Mouse (Mus musculus) naive thymus-derived CD4-positive, alpha-beta T cell, adult 2 months (primary cell): Measurements from ENCODE around the gene 2010111I01Rik.
"Not testable (repeated sequence)": the region's sequence is repeated elsewhere in the genome, so short reads cannot be mapped to it uniquely, and the experiment has no call there.

Experiments used
- DNase-seq: peaks from one replicate; pipeline ENCODE4 v3.0.0-alpha.2; 2011; ENCODE audit warnings: low read depth

Gene 2010111I01Rik

DNA sequence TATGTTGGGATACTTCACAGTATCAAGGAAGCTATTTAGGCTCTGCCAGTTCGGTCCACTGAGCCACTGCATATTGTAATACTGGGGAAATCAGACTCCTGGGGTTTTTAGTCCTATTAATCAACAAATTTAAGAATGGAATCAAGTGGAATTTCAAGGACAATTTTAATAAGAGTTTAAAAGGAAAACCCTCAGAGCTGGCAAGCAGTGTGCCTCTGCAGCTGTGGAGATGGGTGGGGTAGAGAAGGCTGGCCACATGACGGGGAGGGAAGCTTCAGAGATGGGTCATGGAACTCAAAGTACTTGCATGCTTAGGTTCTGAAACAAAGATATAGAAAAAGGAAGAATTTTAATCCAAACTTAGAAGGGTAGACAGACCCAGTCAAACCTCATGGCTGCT is 116.1 kb downstream of the 2010111I01Rik start:
- no peak for DNase-seq

DNA sequence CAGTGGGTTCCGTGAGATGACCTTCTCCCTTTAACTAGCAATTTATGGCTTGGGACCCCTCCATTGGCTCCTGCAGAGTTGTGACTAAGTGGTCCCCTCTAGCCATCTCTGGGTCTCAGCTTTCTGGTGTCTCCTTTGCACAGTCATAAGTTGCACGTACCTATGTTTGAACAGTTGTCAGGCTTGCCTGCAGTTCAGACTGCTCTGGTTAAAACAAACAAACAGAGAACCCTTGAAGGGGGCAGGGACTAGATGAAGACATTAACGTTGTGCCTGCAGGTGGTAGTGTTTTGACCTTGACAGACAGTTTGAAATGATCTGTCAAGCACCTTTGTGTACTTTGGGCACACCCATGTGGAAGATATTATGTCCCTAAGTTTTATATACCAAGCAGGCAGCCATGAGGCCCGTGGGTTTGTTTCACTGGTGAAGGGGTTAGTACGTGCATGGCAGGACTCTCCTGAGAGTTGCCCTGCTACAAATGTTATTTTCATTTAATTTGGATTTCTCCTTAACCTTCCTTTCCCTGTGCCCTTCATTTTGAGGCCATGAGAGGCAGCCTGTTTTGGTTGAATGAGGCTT is 118.0 kb downstream of the 2010111I01Rik start:
- no peak for DNase-seq

DNA sequence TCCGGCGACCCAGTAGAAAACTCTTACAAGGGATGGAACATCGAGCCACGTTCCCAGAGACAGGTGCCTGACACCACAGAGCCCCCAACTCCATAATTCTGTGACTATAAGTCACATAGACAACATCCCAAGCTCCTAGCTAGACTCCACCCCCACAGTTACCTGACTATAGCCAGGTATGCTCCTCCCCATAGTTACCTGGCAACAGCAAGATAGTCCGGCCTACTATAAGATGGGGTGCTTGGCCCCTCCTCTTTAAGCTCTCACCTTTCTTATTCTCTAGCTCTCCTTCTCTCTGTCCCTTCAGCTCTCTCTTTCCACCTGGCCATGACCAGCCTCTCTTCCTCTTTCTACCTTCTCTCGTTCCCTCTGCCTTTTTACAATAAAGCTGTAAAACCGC is 118.4 kb downstream of the 2010111I01Rik start:
- DNase-seq = not testable (repeated sequence)

DNA sequence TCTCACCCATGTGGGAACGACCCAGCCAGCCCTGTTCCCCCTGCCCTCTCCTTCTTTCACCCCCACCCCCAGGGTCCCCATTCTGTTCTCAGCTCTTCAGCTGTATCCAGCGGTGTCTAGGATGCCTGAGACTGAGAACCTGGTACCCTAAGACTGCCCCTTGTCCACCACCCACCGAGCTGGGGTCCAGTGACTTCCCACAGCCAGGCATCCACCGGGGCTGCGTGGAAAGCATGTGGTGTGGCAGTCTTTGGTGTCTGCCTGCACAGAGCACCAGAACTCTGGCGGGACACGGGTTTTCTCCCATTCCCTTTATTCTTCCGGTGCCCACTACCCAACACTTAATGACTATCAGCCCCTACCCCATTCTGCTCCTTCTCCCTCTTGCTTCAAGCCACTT is 119.0 kb downstream of the 2010111I01Rik start:
- no peak for DNase-seq

DNA sequence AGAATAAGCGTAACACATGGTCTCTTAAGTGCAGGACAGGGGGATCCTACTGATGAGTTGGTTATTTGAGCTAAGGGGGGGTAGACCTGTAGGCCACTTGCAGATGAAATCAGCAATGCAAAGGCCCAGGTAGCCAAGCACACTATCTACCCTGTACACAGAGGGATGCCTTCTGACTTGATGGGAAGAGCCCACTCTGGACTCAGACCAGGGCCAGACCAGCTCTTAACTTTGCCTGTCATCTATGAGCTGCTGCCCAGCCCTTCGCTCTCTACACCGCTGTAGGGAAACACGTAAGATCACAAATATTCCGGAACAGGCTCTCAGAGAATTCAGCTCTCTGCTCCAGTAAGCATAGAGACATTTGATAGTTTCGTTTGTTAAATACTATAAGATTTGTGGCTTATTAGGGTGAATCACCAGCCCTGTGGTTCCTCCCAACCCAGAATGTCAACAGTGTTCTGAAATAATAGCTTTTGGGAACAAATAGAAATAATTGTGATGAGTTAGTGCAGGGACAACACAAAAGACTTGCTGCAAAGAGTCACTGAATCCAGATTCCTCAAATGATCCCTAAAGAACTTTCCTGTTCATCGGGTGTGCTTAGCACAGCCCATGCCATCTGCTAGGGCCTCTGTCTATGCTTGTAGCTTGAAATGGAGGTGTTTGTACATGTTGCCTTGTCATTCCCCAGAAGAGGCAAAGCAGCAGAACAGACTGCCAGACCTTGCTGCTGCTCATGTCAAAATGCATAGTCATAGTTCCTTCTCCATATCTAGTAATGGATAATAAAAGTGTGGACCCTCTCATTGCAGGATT is 123.4 kb downstream of the 2010111I01Rik start:
- no peak for DNase-seq

DNA sequence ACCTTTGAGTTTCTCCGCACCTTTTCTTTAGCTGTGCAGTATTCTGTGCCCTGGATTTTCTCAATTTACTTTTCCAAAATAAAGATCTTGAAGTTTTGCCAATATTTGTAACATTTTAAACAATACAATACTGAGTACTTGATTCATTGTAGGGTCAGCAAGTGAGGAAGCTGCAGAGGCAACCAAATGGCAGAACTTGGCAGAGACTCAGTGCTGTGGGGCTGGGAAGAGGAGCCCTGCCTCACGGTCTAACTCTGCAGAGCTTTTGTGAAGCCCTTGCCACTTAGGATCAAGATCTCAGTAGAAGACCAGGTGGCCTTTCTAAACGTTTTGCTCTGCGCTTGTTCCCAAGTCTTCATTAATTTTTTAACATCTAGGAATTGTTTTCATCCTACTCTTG is 124.8 kb downstream of the 2010111I01Rik start:
- DNase-seq = no peak

DNA sequence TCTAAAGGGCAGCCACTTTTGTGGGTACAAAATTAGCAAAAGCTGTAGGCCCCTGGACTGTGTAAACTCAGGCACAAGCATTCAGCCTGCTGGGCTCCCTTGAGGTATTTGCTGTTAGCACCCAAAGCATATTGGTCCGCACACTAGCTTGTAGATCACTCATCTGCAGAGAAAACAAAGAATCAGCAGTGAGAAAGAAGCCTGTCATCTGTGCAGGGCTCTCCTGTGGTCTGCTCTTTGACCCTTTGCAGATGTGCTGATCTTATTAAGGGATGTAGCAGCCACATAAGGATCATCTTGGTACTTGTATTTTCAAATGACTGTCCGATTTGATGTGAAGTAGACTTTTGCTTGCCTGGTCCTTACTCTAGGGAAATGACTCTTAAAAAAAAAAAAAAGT is 126.6 kb downstream of the 2010111I01Rik start:
- no peak for DNase-seq

DNA sequence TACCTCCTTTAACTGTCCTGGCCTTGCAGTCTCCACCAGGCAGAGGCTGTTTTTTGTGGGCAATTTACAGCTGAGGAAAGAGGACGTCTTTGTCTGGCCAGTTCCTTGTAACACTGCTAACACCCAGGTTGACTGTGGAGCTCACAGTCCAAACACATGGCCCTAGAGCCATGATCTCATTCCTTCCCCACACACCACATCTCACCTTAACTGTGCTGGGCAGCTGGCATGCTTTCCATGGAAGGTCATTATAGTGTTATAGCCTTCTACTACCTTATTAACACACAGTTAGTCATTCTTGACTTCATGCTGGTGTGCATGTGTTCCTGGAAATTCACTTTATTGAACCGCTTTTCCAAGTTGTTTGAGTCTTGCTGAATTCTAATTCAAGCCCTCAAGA is 127.6 kb downstream of the 2010111I01Rik start:
- no peak for DNase-seq

DNA sequence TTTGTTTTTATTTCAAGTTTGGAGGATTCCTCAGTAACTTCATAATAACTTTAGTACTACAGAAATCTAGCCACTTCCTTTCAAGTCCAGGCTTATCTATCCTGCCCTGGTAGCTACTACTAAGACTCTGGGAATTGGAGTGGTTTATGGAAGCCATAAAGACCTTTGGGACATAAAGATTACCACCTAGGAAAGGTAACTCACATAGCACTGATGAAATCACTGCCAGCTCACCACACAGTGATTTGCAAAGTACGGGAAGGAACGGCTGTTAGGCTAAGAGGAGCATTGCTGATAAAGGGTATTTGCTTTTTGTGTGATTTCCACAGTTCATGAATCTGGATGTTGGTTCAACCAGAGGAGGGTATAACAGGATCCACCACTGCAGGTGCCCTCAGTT is 128.2 kb downstream of the 2010111I01Rik start:
- DNase-seq = no peak

DNA sequence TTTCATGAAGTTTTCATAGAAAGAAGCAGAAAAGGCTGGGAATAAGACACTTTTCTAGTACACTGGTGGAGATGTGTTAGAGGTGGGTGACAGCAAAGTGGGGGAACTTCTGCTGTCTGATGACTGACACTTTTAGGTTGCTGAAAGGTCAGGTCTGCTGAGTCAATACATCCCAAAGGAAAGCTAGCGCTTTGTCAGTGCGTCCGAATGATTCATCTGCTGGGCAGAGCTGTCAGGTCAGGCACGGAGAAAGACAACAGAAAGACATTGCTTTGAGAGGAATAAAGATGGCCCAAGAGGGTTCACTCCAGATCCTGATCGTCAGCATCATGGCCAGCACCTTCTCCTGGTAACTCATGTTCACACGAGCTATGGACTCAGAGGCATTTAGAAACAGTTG is 128.9 kb downstream of the 2010111I01Rik start:
- DNase-seq = no peak

DNA sequence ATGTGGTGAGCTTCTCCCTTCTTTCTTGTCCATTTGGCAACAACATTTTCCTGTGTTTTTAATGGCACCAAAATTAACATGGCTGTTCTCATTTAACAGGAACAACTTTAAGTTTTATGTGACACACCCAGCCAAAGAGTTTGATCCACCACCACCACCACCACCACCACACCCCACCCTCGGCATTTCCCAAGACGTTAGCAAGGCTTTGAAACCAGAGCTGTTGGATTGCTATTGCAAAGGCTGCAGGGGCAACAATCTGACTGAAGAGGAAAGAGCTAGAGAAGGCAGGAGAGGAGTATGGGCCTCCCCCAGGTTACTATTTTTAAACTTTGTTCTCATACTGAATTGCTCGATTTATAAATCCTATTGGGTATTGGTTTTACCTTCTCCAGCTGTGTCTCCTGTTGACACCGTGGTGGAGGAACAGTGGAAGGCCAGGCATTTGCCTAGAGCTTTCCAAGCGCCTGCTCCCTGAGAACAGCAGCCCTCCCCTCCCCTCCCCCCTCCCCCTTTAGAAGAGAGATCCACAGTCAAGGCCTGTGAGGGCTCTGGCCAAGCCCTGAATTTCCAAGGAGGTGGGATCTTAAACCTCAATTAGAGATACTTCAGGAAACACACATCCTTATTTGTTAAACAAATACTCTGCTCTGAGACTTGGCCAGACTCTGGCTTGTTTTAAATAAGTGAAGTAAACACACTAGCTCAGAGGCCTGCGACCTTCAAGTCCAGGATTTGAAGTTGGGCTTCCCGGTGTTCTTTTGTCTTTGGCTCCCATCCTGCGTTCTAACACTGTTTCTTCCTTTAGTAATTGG is 129.8 kb downstream of the 2010111I01Rik start:
- no peak for DNase-seq

DNA sequence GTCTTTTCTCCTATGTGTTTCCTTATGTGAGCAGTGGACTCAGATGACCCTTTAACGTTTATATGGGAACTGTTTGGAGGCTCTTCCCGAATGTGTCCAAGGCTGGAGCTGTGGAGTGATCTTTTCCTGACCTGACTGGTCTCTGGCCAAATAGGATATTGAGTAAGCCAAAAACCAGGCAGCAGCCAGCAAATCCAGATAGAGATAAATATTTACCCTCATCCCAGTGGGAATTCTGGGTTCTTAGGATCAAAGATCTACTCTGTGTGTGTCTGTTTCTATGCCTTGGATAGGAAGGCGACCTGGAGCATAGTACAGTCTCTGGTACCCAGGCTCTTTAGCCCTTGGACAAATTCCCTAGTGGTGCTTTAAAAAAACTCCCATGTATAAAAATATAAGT is 132.1 kb downstream of the 2010111I01Rik start:
- no peak for DNase-seq

DNA sequence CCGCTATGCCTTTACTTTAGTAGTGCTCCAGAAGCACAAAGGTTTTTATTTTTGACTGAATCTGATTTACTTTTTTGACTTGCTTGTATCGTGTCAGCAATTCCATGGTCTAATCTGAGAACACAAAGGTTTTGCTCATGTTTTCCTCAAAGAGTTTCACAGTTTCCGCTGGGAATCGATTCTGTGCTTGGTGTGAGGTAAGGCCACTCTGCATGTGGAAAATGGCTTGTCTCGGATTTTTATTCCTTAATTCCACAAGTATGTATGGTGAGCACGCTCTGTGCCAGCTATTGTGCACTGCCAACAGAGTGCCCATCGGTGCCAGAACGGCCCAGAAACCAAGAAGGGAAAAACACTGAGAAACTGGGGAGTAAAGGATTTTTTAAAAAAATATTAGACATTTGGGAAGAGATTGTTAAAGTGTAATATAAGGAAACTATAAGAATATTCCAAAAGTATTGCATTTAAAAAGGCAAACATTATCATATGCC is 132.8 kb downstream of the 2010111I01Rik start:
- no peak for DNase-seq

DNA sequence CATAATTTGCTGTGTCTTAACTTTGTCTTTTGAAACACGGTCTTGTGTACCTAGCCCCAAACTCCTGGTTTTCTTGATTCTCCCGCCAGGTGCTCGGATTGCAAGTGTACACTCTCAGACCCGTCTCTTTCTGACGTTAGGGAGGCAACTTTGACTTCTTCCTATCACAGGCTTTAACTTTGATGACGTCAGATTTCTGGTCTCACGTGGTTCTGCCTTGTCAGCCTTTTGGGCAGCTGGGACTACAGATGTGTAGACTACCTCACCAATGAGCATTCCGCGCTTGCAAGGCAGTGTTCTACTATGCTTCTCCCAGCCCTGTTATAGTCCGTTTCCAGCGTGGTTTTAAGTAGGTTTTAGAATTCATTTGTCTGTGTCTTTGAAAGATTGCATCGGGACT is 137.1 kb downstream of the 2010111I01Rik start:
- no peak for DNase-seq

DNA sequence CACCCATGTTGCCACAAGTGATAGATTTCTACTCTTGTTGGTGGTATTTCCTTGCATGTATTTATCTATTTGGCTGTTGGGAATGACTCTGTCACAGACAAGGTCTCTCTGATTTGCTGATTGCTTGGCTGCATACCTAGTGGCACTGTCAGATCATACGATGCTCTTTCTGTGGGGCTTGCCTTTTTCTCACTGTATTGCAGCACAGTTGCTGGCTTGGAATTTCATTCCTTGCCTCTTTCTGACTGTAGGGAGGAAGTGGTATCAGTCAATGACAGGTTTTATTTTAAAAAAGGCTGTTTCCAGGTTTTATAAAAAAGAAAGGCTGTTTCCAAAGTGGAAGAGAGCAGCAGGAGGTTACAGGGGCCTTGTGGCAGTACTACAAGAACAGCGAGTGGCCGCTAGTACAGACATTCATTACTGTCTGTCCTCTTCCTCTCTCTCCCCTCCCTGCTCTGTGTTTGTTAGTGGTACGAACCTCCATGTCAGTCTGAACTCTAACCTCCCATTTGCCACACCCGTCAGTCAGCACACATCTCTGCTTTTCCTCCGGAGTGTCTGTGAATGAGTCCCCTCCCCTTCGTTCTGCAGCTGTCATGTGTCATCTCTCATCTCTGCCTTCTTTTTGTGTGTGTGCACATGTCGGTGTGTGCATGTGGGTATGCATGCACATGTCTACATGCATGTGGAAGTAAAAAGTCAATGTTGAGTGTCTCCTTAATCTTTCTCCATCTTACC is 138.3 kb downstream of the 2010111I01Rik start:
- no peak for DNase-seq

DNA sequence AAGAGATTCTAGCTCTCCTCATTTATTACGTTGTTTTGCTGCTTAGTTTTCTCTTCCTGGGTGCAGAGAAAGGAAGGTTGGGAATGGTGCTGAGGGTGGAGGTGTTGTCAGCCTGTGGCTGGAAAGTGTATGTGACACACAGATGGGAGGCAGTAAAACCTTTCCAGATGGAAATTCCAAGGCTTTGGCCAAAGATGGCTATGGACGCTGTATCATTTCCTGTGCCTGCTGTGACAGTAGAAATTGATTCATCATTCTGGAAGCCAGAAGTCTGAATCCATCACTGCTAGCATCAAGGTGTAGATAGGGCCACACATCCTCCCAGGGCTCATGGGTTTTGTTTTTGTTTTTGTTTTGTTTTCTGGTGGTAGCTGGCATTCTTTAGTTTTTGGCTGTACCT is 141.9 kb downstream of the 2010111I01Rik start:
- DNase-seq = no peak

DNA sequence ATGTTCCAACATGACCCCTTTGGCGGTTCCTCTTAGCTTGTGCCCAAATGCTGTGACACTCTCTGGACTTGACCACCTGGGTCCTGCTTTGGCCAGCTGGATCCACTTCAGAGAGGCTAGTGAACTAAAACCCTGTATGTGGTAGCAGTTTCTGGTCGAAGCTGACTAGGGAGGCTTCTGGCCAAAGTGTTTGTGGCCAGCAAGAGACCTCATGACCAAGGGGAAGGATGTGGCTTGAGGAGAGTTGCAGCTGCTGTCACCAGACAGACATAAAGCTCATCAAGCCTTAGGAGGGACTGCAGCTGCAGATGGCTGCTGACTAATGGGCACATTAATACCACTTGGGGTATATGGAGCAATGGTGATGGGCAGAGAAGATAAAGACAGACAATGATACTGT is 143.9 kb downstream of the 2010111I01Rik start:
- no peak for DNase-seq

DNA sequence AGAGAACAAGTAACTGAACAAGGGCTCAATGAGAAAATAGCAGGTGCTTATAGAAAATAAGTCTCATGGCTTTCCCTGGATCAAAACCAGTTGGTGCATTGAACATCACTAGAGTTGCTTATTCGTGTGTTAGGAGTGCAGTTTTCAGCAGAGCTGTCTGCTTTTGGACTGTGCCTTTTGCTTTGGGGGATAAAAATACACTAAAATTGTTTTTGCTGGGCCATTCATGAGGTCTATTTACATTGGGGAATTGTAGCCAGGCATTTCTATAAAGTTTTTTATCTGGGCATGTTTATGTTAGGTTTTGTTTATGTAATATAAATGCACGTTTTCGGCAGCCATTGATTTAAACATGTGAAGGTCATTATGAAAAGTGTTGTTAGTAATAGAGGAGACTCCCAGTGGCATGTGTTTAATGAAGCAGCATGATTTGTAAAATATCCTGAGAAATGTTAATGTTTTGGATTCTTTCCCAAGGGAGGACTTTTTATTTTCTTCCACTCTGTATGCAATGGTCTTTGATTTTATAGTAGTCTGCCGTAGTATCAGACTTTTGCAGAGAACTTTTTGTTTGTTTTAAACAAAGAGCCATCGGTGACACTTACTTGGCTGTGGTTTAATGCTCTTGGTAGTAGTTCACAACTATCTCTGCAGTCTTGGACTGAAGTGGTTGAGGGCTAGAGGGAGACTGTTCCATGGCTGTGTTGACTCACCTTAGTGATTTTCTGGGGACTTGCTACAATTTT is 146.8 kb downstream of the 2010111I01Rik start:
- DNase-seq = no peak

DNA sequence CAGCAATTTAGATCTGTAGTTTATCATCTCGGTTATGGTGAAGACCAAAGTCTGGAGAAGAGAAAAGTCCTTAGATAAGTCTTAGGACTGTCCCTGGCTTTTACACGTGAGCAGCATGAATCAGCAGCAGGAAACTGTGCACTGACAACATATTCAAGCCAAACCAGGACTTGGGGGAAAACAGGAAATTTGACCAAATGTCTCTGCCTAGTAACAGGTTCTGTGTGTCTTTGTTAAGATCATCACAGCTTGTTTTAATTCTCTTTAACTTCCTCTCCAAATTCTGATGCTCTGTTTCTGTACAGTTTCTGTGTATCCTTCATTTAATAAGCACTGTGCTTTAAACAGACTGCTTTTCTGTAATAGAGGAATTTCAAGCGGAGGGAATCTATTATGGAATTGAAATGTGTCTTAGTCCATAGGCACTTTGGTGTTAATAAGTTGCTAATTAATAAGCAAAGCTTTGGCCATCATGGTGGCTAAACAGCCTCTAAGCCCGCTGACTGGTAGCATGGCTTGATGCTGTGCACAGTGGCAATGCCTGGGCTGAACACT is 147.4 kb downstream of the 2010111I01Rik start:
- no peak for DNase-seq

DNA sequence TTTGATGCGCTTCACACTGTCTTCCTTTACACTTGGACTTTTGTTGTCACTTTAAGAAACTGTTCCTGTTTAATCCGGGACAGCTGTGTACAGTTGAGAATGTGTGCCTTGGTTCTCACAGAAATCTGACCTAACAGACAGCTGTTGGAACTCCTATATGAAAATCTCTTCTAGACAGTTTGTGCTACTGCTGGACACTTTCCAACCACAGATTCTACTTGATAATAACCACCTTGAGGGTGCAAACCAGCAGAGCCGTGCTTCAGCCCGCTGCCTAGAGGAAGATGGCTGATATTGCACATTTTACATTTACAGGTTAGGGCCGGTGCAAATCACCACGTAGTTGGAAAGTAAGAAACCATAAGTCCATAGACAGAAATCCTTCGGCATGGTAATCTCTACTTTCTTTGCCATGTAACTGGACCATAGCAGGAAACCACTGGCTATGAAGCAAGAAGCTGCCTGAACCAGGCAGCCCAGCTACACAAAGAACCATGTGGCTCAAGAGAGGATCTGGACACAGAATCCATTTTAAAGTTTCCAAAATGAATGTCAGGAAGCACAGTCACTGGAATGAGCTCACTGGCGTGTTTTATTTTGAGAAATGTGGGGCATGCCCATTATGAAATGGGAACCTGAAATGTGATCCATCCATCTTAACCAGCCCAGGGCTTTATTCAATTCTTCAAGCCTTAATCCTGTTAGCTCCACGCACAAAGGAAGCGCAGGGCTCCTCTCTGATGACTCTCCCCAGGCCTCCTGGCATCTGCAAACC is 148.1 kb downstream of the 2010111I01Rik start:
- peak; percentile 10 for DNase-seq
